Mouse (Mus musculus): ENCODE measurements around the gene Ano4. TPM values are rescaled to one million over a fixed set of nuclear protein-coding genes. Genes with fewer than 3 reads are reported as not detected.

Gene Ano4
- polyA plus RNA-seq, 1 experiment from 2014 or later: 0.40 TPM

DNA sequence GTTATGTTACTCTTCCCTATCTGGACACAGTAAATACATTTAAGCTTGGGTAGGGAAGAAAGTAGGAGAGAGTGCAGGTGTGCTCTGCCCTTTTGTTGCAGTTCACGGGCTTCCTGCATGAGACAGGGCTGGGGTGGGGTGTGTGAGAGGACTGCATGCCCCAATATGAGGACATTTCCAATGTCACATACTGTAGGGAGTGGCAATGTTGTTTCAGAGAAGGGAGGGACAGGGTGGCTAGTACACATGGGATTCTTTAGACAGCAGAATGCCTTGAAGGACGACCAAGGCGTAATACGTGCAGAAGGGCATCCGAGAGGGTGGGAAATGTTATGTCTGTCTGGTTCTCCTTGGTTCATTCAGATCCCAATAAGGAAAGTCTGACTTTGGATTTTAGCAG is 18.2 kb downstream of the Ano4 start:
- WGBS: 66% methylated on average over 5 of the region's 5 CpGs
- DNase-seq (ENCODE audit: low spot score) (no peak), ATAC-seq (ENCODE audit: low FRiP score, low TSS enrichment) (peak; percentile 56; the same call in 1 of the 2 replicates)
- Histone ChIP-seq H3K4me2 (replicated peaks; ENCODE audit: low read depth) (no peak overlapping the region), H3K27ac (replicated peaks) (no peak overlapping the region), H3K9me3 (ENCODE audit: control insufficient read depth, low read length) (no peaks in the 10 kb centered on the region), H3K36me3 (ENCODE audit: control insufficient read depth, insufficient read depth, low read length) (no peaks in the 10 kb centered on the region), H3K9ac (ENCODE audit: low read length) (no peak overlapping the region), H3K27me3 (ENCODE audit: control insufficient read depth, insufficient read depth, low read length) (no peaks in the 10 kb centered on the region), H3K4me3 (ENCODE audit: low read depth, low read length) (no peak overlapping the region), H3K4me1 (replicated peaks; ENCODE audit: control insufficient read depth, insufficient read depth) (no peaks in the 10 kb centered on the region)
- TF ChIP-seq EP300 (optimal IDR thresholded peaks at IDR 0.05) (no peak), CTCF (IDR thresholded peaks at IDR 0.05; ENCODE audit: low read depth) (no peak)

- no peaks in the 10 kb centered on the region for H3K27me3 ChIP-seq (ENCODE audit: control insufficient read depth, insufficient read depth, low read length)
- DNase-seq (ENCODE audit: low spot score) (no peak), ATAC-seq (ENCODE audit: low FRiP score, low TSS enrichment) (no peak)
- no peak overlapping the region for H3K4me3 ChIP-seq (ENCODE audit: low read depth, low read length)
- H3K9me3 ChIP-seq (ENCODE audit: control insufficient read depth, low read length): no peaks in the 10 kb centered on the region
- H3K4me2 ChIP-seq (replicated peaks; ENCODE audit: low read depth): no peak overlapping the region
- H3K27ac ChIP-seq (replicated peaks): no peak overlapping the region
- H3K4me1 ChIP-seq (replicated peaks; ENCODE audit: control insufficient read depth, insufficient read depth): no peaks in the 10 kb centered on the region
- H3K9ac ChIP-seq (ENCODE audit: low read length): no peak overlapping the region
- H3K36me3 ChIP-seq (ENCODE audit: control insufficient read depth, insufficient read depth, low read length): no peaks in the 10 kb centered on the region
- TF ChIP-seq EP300 (optimal IDR thresholded peaks at IDR 0.05) (no peak), CTCF (IDR thresholded peaks at IDR 0.05; ENCODE audit: low read depth) (no peak)
These were observed 37.0 kb downstream of the Ano4 start for GRCm38 (mm10) chr10:89307566-89307965.

DNA sequence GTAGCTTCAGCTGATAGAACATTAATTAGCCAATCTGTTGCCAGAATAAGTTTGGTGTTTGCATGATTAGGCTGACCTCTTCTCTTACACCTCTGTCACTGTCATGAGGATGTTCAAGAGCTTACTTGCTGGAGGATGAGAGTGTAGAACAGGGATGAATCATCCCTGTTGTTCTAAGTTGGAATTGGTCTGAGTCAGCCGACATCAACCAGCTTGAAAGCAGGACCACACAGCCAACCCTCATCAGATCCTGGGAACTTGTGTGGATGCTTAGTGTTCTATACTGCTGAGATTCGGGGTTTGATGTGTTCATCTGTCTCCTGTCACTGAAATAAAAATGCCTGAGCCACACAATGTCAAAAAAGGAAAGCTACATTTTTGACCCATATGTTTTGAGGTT is 44.2 kb downstream of the Ano4 start:
- H3K4me3 ChIP-seq (ENCODE audit: low read depth, low read length): no peak overlapping the region
- H3K27me3 ChIP-seq (ENCODE audit: control insufficient read depth, insufficient read depth, low read length): no peaks in the 10 kb centered on the region
- no peaks in the 10 kb centered on the region for H3K36me3 ChIP-seq (ENCODE audit: control insufficient read depth, insufficient read depth, low read length)
- 61% methylated on average over 2 of the region's 2 CpGs for WGBS
- ATAC-seq (ENCODE audit: low FRiP score, low TSS enrichment): no peak
- TF ChIP-seq EP300 (optimal IDR thresholded peaks at IDR 0.05) (no peak), CTCF (IDR thresholded peaks at IDR 0.05; ENCODE audit: low read depth) (no peak)
- H3K4me1 ChIP-seq (replicated peaks; ENCODE audit: control insufficient read depth, insufficient read depth): no peaks in the 10 kb centered on the region
- H3K9ac ChIP-seq (ENCODE audit: low read length): no peak overlapping the region
- DNase-seq (ENCODE audit: low spot score): no peak
- no peaks in the 10 kb centered on the region for H3K9me3 ChIP-seq (ENCODE audit: control insufficient read depth, low read length)
- no peak overlapping the region for H3K4me2 ChIP-seq (replicated peaks; ENCODE audit: low read depth)
- H3K27ac ChIP-seq (replicated peaks): no peak overlapping the region

- Histone ChIP-seq H3K4me1 (replicated peaks; ENCODE audit: control insufficient read depth, insufficient read depth) (no peaks in the 10 kb centered on the region), H3K36me3 (ENCODE audit: control insufficient read depth, insufficient read depth, low read length) (no peaks in the 10 kb centered on the region), H3K4me3 (ENCODE audit: low read depth, low read length) (no peak overlapping the region), H3K9me3 (ENCODE audit: control insufficient read depth, low read length) (no peaks in the 10 kb centered on the region), H3K9ac (ENCODE audit: low read length) (no peak overlapping the region), H3K4me2 (replicated peaks; ENCODE audit: low read depth) (no peak overlapping the region), H3K27me3 (ENCODE audit: control insufficient read depth, insufficient read depth, low read length) (no peaks in the 10 kb centered on the region), H3K27ac (replicated peaks) (no peak overlapping the region)
- ATAC-seq (ENCODE audit: low FRiP score, low TSS enrichment): no peak
- 57% methylated on average over 3 of the region's 3 CpGs for WGBS
- no peak for TF ChIP-seq CTCF (IDR thresholded peaks at IDR 0.05; ENCODE audit: low read depth)
- no peak for TF ChIP-seq EP300 (optimal IDR thresholded peaks at IDR 0.05)
- DNase-seq (ENCODE audit: low spot score): no peak
These were observed 51.8 kb downstream of the Ano4 start for GRCm38 (mm10) chr10:89292784-89293183.

- TF ChIP-seq EP300 (optimal IDR thresholded peaks at IDR 0.05) (no peak), CTCF (IDR thresholded peaks at IDR 0.05; ENCODE audit: low read depth) (peak; percentile 48)
- no peaks in the 10 kb centered on the region for H3K36me3 ChIP-seq (ENCODE audit: control insufficient read depth, insufficient read depth, low read length)
- H3K27ac ChIP-seq (replicated peaks): no peak overlapping the region
- no peak for ATAC-seq (ENCODE audit: low FRiP score, low TSS enrichment)
- no peak overlapping the region for H3K4me3 ChIP-seq (ENCODE audit: low read depth, low read length)
- no peaks in the 10 kb centered on the region for H3K27me3 ChIP-seq (ENCODE audit: control insufficient read depth, insufficient read depth, low read length)
- H3K4me1 ChIP-seq (replicated peaks; ENCODE audit: control insufficient read depth, insufficient read depth): no peaks in the 10 kb centered on the region
- H3K9me3 ChIP-seq (ENCODE audit: control insufficient read depth, low read length): no peaks in the 10 kb centered on the region
- no peak overlapping the region for H3K9ac ChIP-seq (ENCODE audit: low read length)
- no peak overlapping the region for H3K4me2 ChIP-seq (replicated peaks; ENCODE audit: low read depth)
- 62% methylated on average over 6 of the region's 6 CpGs for WGBS
- no peak for DNase-seq (ENCODE audit: low spot score)
These were observed 53.9 kb downstream of the Ano4 start for GRCm38 (mm10) chr10:89290698-89291097.

DNA sequence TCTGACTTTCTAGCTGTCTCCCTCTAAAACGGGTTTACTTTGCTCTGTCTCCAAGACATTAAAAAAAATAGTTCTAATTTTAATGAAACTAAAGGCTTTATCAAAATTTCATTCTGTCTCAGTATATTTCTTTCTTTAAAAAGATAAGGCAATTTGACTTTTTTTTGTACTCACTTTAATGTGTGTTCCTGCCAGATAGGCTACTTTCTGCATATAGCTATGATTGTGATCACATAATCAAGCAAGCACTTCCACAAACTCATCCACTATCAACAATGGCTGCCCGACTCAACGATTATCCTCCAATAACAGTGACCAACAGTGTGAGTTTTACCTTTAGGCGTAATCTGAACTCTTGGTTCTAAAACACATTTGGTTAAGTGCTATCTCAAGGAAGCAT is 55.3 kb downstream of the Ano4 start:
- no peak for ATAC-seq (ENCODE audit: low FRiP score, low TSS enrichment)
- Histone ChIP-seq H3K27me3 (ENCODE audit: control insufficient read depth, insufficient read depth, low read length) (no peaks in the 10 kb centered on the region), H3K4me2 (replicated peaks; ENCODE audit: low read depth) (no peak overlapping the region), H3K27ac (replicated peaks) (no peak overlapping the region), H3K4me3 (ENCODE audit: low read depth, low read length) (no peak overlapping the region), H3K9ac (ENCODE audit: low read length) (no peak overlapping the region), H3K9me3 (ENCODE audit: control insufficient read depth, low read length) (no peaks in the 10 kb centered on the region), H3K4me1 (replicated peaks; ENCODE audit: control insufficient read depth, insufficient read depth) (no peaks in the 10 kb centered on the region), H3K36me3 (ENCODE audit: control insufficient read depth, insufficient read depth, low read length) (no peaks in the 10 kb centered on the region)
- TF ChIP-seq EP300 (optimal IDR thresholded peaks at IDR 0.05): no peak
- no peak for TF ChIP-seq CTCF (IDR thresholded peaks at IDR 0.05; ENCODE audit: low read depth)
- no peak for DNase-seq (ENCODE audit: low spot score)
- WGBS: 85% methylated on average over 4 of the region's 4 CpGs
